Mouse (Mus musculus) heart, adult 2 months (tissue): ENCODE results near the gene Atl1.

Experiments
- CTCF ChIP-seq: fragments of 200-600 bp; IDR thresholded peaks from 2 replicates; pipeline ENCODE4 v1.8.1; 2022; ENCODE audit warnings: antibody characterized with exemption, mild to moderate bottlenecking, moderate library complexity
- POLR2A ChIP-seq: fragments of 200-500 bp; IDR thresholded peaks from 2 replicates; pipeline ENCODE4 v1.6.1; 2011; ENCODE audit warnings: mild to moderate bottlenecking, low read depth, low read length, control low read depth; ENCODE audit not compliant: insufficient read depth

DNA sequence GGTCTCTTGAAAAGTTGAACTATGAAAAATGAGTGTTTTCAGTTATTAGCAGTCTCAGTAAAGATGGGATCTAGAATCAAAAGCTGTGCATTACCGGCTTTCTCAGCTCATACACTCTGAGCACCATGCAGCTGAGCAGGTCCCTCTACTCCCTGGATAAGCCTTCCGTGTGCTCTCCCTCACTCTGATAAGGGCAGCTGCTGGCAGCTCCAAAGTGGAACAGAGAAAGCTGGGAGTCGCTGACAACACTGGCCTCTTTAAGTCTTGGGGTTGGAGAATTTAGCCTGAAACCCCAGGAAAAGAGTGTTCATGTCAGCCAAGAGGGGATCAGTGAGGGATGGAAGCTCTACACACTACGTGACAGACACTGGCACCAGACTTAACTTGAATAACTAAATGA is 33.6 kb upstream of the Atl1 start:
- TF ChIP-seq POLR2A (no peak), CTCF (no peak)
